17 mouse cellular contexts compared by ENCODE assay signal in the genomic region with DNA sequence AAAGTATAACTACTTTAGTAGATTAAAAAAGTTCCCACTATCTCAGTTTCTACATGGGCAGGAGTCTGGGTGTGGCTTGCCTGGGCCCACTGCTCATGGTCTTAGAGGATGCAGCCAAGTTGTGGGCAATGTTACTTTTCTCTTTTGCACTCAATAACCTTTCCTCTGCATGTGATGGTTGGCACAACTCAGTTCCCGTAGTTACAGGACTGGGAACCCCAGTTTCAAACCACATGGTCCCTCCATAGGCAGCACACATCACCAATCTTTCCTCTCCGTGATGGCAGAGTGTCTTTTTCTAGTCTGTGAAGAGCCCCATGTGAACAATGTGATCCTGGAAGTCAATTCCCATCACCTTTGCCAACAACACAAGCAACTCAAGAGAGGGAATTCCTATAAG. TPM values are rescaled to one million over a fixed set of nuclear protein-coding genes. Genes with fewer than 3 reads are reported as not detected.
DNase-seq lines count a peak whose midpoint lies in the region; ATAC-seq lines count a peak whose summit lies in the region.
"Had no signal": no experiment of that assay in that cellular context is flagged by ENCODE, and none has a peak within 500 bp of the region (broad histone marks: within the 10 kb centered on the region; RNA-seq: fewer than 3 reads in every experiment).

No protein-coding gene starts in this region.

- peak; percentile 23; the same call in 1 of the 2 replicates for ATAC-seq in erythroblast, adult 5-6 weeks (replicated peaks; ENCODE audit: low FRiP score, poor library complexity, severe bottlenecking)
- ATAC-seq in megakaryocyte, adult 5-6 weeks (ENCODE audit: poor library complexity, severe bottlenecking) = peak; percentile 36
- ATAC-seq in activated CD4-positive, CD25-positive, alpha-beta regulatory T cell, adult 4 months = no peak
- ATAC-seq: hindbrain, postnatal 0 days had no signal

- peak; percentile 7 for DNase-seq in gastrocnemius, postnatal 25 days
- DNase-seq in gastrocnemius, adult 18-20 months (ENCODE audit: low spot score) = no peak
- peak; percentile 2 for DNase-seq in ovary, adult 18-20 months (ENCODE audit: low spot score)
- no peak for DNase-seq in ovary, postnatal 36 days (ENCODE audit: low spot score)
- no peak for DNase-seq in thymus, postnatal 4 days
- DNase-seq: adrenal gland, adult 8-10 months; cerebellum, adult 9-10 months; embryo, embryonic 11 days; kidney, adult 9 months; liver; lung, embryonic 14.5 days had no signal

RNA-seq across cellular contexts. Expression of a gene that starts 0.7 kb away (rescaled TPM):
- not detected for total RNA-seq in gastrocnemius, postnatal 25 days (2021)
- total RNA-seq in gastrocnemius, adult 18-20 months (2021) = not detected
- 1.7 TPM in 1 of 2 replicates, not detected in the other for total RNA-seq in erythroblast, adult 5-6 weeks (2015; ENCODE audit: low replicate concordance)
- total RNA-seq in erythroblast, adult 5-6 weeks (2017; ENCODE audit: low replicate concordance) = 0.17 and 0.70 TPM in 2 replicates
- total RNA-seq in megakaryocyte, adult 5-6 weeks (2015) = 0.47 and 1.2 TPM in 2 replicates
- 0.28 and 0.37 TPM in 2 replicates for total RNA-seq in megakaryocyte, adult 5-6 weeks (2017)
- 1 to 10 TPM; 1.4 to 2.5 TPM for polyA plus RNA-seq in activated CD4-positive, CD25-positive, alpha-beta regulatory T cell, adult 4 months (2017; shearing (Covaris generic))

RNA-seq across cellular contexts. Expression of a gene that starts 15.7 kb away (rescaled TPM):
- under 1 TPM in 1 of 2 experiments, not detected in 1; 0.13 TPM for total RNA-seq in gastrocnemius, postnatal 25 days (2021)
- under 1 TPM in 1 of 2 experiments, not detected in 1; 0.09 TPM for total RNA-seq in gastrocnemius, adult 18-20 months (2021)
- not detected in 2 replicates for total RNA-seq in erythroblast, adult 5-6 weeks (2015; ENCODE audit: low replicate concordance)
- total RNA-seq in erythroblast, adult 5-6 weeks (2017; ENCODE audit: low replicate concordance) = 0.70 and 1.0 TPM in 2 replicates
- 0.29 and 1.1 TPM in 2 replicates for total RNA-seq in megakaryocyte, adult 5-6 weeks (2015)
- total RNA-seq in megakaryocyte, adult 5-6 weeks (2017) = 0.37 TPM in 1 of 2 replicates, not detected in the other
- polyA plus RNA-seq in activated CD4-positive, CD25-positive, alpha-beta regulatory T cell, adult 4 months (2017; shearing (Covaris generic)) = not detected
- polyA plus RNA-seq: heart, embryonic 14.5 days; lung, embryonic 14.5 days; midbrain, embryonic 11.5 days had no signal

RNA-seq across cellular contexts. Expression of a gene that starts 21.9 kb away (rescaled TPM):
- under 1 TPM in 1 of 2 experiments, not detected in 1; 0.27 TPM for total RNA-seq in gastrocnemius, postnatal 25 days (2021)
- not detected for total RNA-seq in gastrocnemius, adult 18-20 months (2021)
- 5.6 and 20.9 TPM in 2 replicates for total RNA-seq in erythroblast, adult 5-6 weeks (2015; ENCODE audit: low replicate concordance)
- total RNA-seq in erythroblast, adult 5-6 weeks (2017; ENCODE audit: low replicate concordance) = 5.4 and 9.1 TPM in 2 replicates
- 0.66 TPM in 1 of 2 replicates, not detected in the other for total RNA-seq in megakaryocyte, adult 5-6 weeks (2015)
- total RNA-seq in megakaryocyte, adult 5-6 weeks (2017) = not detected in 2 replicates
- polyA plus RNA-seq in activated CD4-positive, CD25-positive, alpha-beta regulatory T cell, adult 4 months (2017; shearing (Covaris generic)) = under 1 TPM; 0.48 to 0.63 TPM

RNA-seq across cellular contexts. Expression of a gene that starts 27.1 kb away (rescaled TPM):
- total RNA-seq in gastrocnemius, postnatal 25 days (2021) = under 1 TPM in 1 of 2 experiments, not detected in 1; 0.27 TPM
- under 1 TPM in 1 of 2 experiments, not detected in 1; 0.09 TPM for total RNA-seq in gastrocnemius, adult 18-20 months (2021)
- total RNA-seq in erythroblast, adult 5-6 weeks (2015; ENCODE audit: low replicate concordance) = not detected in 2 replicates
- total RNA-seq in erythroblast, adult 5-6 weeks (2017; ENCODE audit: low replicate concordance) = not detected in 2 replicates
- total RNA-seq in megakaryocyte, adult 5-6 weeks (2015) = 2.5 and 4.1 TPM in 2 replicates
- 0.12 and 1.2 TPM in 2 replicates for total RNA-seq in megakaryocyte, adult 5-6 weeks (2017)
- polyA plus RNA-seq in activated CD4-positive, CD25-positive, alpha-beta regulatory T cell, adult 4 months (2017; shearing (Covaris generic)) = not detected
- total RNA-seq: hindbrain, postnatal 0 days had no signal
- polyA plus RNA-seq: heart, embryonic 14.5 days; hindbrain, postnatal 0 days; lung, embryonic 14.5 days; midbrain, embryonic 11.5 days had no signal

RNA-seq across cellular contexts. Expression of a gene that starts 50.0 kb away (rescaled TPM):
- total RNA-seq in gastrocnemius, postnatal 25 days (2021) = 1 to 10 TPM; 7.8 to 8.7 TPM
- 1 to 10 TPM; 5.4 to 5.8 TPM for total RNA-seq in gastrocnemius, adult 18-20 months (2021)
- total RNA-seq in erythroblast, adult 5-6 weeks (2015; ENCODE audit: low replicate concordance) = 66.9 and 89.5 TPM in 2 replicates
- total RNA-seq in erythroblast, adult 5-6 weeks (2017; ENCODE audit: low replicate concordance) = 110 and 133 TPM in 2 replicates
- 99.8 and 112 TPM in 2 replicates for total RNA-seq in megakaryocyte, adult 5-6 weeks (2015)
- 174 and 189 TPM in 2 replicates for total RNA-seq in megakaryocyte, adult 5-6 weeks (2017)
- 10 to 100 TPM; 38.2 to 70.5 TPM for polyA plus RNA-seq in activated CD4-positive, CD25-positive, alpha-beta regulatory T cell, adult 4 months (2017; shearing (Covaris generic))

Comparison
In these comparisons a context has a peak if more than half of its experiments do, and no peak if none do; other contexts are left out.
1. DNase-seq: peak in gastrocnemius, postnatal 25 days (single experiment) and ovary, adult 18-20 months (single experiment); none in gastrocnemius, adult 18-20 months (single experiment), ovary, postnatal 36 days (single experiment) and thymus, postnatal 4 days (single experiment).